Mouse (Mus musculus): ENCODE results near the gene Mbnl2.
A peak's percentile ranks its signal among the peaks of the same experiment; 100 is the strongest.

Gene Mbnl2

GRCm38 (mm10) chr14:120274746-120275145 is 723 bp upstream of the Mbnl2 start:
- no peak for DNase-seq (ENCODE audit: extremely low spot score, low spot score)

GRCm38 (mm10) chr14:120276343-120277080 is 1.0 kb downstream of the Mbnl2 start:
- no peak for DNase-seq (ENCODE audit: extremely low spot score, low spot score)

GRCm38 (mm10) chr14:120277081-120277656 is 1.7 kb downstream of the Mbnl2 start:
- peak; percentile 51 for DNase-seq (ENCODE audit: extremely low spot score, low spot score)

- DNase-seq (ENCODE audit: extremely low spot score, low spot score), result peak; percentile 50
These were observed 3.1 kb downstream of the Mbnl2 start for GRCm38 (mm10) chr14:120278290-120279244.

DNA sequence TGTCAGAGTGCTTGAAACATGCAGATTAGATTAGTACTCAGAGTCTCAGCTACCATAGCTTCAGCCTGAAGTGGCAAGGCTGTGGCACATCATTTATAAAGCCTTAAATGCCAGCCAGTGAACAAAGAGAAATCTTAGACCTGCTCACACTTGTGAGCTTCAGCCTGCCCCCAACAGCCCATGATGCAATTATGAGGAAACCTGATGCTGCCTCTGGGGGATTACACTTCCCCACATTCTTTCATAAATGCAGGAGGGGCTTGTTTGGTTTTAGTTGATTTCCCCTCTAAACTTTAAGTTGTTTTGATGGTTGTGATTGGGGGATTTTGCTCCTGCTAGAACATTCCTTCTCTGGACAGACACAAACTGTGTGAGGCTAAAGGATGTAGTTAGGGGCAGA is 4.7 kb downstream of the Mbnl2 start:
- no peak for DNase-seq (ENCODE audit: extremely low spot score, low spot score)

DNA sequence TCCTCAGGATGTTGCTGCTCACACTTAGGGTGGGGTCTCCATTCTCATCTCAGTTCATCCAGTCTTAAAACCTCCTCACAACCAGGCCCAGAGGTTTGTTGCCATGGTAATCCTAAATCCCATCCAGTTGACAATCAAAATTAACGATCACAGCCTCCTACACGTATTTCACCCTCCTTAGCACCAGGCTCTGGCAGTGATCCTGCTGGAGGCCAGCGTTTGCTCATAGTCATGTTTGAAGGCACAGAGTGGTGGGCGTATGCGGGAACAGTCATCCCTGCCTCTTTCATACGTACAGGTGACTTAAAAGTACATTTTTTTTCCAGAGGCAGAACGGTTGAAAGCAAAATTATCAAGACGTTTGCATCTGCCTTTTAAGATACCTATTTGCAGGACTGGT is 8.3 kb downstream of the Mbnl2 start:
- DNase-seq (ENCODE audit: extremely low spot score, low spot score), result no peak

GRCm38 (mm10) chr14:120284504-120284903 is 9.0 kb downstream of the Mbnl2 start:
- no peak for DNase-seq (ENCODE audit: extremely low spot score, low spot score)

GRCm38 (mm10) chr14:120287121-120287986 is 11.9 kb downstream of the Mbnl2 start:
- peak; percentile 21 for DNase-seq (ENCODE audit: extremely low spot score, low spot score)

DNA sequence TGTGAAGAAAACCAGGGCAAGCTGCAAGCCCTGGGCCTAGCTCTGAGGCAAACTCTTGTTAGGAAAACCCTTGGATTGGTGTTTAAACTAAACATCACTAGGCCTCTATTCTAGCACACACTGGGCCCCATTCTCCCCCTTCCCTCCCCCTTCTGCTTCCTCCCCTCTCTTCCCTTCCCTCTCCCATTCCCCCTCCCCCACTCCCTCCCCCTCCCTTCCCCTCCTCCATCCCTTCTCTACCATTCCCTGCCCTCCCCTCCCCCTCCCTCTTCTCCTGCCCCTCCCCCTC is 12.5 kb downstream of the Mbnl2 start:
- DNase-seq (ENCODE audit: extremely low spot score, low spot score), result no peak

DNA sequence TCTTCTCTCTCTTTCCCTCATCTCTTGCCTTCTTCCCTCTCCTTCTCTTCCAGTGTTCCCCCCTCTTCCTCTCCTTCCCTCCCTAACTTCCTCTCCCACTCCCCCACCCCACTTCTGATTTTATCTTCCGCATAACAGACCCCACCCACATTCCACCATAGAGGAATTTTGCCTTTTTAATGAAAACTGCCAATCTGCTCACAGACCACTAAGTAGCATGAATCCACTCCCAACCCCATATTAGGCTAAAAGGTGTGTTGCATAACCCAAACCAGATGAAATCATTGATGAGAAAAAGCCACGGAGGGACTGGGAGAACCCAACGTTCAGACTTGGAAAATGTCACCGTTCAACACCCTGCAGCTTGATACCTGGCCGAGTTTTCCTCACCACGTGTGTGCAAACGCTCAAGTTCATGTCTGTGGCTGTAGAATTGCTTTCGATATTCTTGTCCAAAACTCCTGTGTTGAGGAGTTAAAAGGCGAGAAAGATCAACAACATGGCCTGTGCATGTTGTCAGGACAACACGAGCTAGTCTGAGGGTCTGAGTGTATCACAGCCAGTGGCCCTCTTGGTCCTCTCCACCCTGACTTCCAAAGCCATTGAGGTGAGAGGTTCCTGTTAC is 13.0 kb downstream of the Mbnl2 start:
- DNase-seq (ENCODE audit: extremely low spot score, low spot score), result no peak

- no peak for DNase-seq (ENCODE audit: extremely low spot score, low spot score)
These were observed 13.6 kb downstream of the Mbnl2 start for GRCm38 (mm10) chr14:120289065-120289464.

GRCm38 (mm10) chr14:120289528-120289927 is 14.1 kb downstream of the Mbnl2 start:
- DNase-seq (ENCODE audit: extremely low spot score, low spot score), result no peak

DNA sequence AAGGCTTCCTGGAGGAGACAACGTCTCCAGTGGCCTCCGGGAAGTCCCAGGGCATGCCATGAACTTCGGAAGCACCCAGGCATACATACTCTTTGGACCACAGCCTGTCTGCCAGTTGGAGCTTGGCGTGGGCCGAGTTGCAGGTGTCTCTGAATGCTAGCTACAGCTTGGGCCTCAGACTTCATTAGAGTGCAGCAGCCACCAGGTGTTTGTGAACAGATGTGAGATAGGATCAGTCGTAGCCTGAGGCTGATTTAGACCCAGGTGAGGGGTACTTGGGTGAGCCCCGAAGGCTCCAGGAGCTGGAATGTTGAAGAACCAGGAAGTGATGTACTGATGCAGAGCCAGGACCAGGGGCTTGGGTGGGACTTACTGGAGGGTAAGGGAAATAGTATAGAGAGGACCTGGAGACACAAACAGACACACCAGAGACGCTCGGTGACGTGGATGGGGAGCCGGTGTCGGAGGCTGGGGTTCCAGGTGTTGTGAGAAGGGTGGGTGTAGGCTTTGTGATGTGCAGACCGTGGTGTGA is 15.8 kb downstream of the Mbnl2 start:
- DNase-seq (ENCODE audit: extremely low spot score, low spot score), result no peak

GRCm38 (mm10) chr14:120292133-120292532 is 16.7 kb downstream of the Mbnl2 start:
- no peak for DNase-seq (ENCODE audit: extremely low spot score, low spot score)

GRCm38 (mm10) chr14:120292617-120293195 is 17.2 kb downstream of the Mbnl2 start:
- DNase-seq (ENCODE audit: extremely low spot score, low spot score), result no peak

- DNase-seq (ENCODE audit: extremely low spot score, low spot score), result no peak
These were observed 19.0 kb downstream of the Mbnl2 start for GRCm38 (mm10) chr14:120294480-120294879.

GRCm38 (mm10) chr14:120295355-120296220 is 20.1 kb downstream of the Mbnl2 start:
- no peak for DNase-seq (ENCODE audit: extremely low spot score, low spot score)

DNA sequence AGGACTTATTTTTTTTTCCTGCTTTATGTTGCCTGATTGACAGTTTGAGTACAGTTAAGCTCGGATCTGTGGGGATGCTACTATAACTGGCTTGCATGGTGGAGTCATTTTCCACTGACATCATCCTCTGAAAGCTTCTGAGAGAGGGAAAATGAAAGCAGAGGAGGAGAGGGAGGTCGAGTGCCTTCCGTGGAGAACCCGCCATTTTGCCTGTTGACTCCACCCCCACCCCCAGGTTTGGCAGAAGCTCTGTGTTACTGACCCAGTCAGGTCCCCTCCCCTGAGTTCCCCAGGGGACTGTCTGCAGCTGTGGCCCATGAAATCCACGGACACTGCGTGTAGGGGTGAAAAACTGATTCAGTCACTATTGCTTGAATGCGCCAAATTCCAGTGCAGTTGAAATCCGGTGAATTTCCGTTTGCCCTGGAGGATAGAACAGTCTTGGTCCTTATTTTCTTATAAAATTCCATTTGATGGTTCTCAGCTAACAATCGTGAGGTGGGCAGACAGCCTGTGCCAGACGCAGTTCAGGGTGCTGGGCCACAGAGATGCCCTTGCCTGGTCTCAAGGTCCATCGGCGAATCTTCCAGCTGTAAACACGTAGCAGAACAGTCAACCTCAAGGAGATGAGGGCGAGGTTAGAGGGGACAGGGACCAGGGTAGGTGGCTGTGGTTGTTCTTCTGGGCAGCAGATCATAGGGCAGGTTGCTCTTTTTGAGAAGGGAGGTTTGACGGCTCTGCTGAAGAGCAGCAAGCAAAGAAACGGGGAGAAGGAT is 20.9 kb downstream of the Mbnl2 start:
- DNase-seq (ENCODE audit: extremely low spot score, low spot score), result no peak
